Mouse (Mus musculus) gastrocnemius, postnatal 25 days (tissue): ENCODE data around the gene Fut2. TPM values are rescaled to one million over a fixed set of nuclear protein-coding genes. Genes with fewer than 3 reads are reported as not detected.

ENCODE experiments used
- DNase-seq: peaks from one replicate; pipeline ENCODE4 v3.0.0; 2022
- total RNA-seq, 2 experiments: library from RNA; stranded (reverse); gene quantifications; 1 replicate in 1 of 2; 2 replicates in 1 of 2; pipeline ENCODE4 v1.2.3; 2021

Fut2 gene
- total RNA-seq, 2 experiments from 2014 or later, result 0.19 to 0.61 TPM

- peak; percentile 96 for DNase-seq
Observed at GRCm38 (mm10) chr7:45638623-45639401, 27.4 kb downstream of the Fut2 start.

DNA sequence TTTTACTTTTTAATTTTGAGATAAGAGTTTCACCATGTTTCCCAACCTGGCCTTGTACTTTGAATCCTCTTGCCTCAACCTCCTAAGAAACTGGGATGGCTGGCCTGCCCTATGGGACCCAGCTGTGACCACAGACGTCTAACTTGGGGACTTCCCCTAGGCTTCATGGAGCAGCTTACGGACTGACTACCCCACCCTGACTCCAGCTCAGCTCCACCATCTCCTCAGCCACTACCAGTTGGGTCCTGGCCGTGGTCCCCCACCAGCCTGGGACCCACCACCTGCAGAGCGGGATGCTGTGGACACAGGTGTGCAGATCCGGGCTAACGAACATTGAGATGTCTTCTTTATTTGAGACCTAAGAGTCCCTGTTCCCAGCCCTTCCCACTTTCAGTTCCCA, 28.5 kb downstream of the Fut2 start:
- DNase-seq, result no peak

GRCm38 (mm10) chr7:45635711-45636688, 30.2 kb downstream of the Fut2 start:
- DNase-seq, result no peak

DNA sequence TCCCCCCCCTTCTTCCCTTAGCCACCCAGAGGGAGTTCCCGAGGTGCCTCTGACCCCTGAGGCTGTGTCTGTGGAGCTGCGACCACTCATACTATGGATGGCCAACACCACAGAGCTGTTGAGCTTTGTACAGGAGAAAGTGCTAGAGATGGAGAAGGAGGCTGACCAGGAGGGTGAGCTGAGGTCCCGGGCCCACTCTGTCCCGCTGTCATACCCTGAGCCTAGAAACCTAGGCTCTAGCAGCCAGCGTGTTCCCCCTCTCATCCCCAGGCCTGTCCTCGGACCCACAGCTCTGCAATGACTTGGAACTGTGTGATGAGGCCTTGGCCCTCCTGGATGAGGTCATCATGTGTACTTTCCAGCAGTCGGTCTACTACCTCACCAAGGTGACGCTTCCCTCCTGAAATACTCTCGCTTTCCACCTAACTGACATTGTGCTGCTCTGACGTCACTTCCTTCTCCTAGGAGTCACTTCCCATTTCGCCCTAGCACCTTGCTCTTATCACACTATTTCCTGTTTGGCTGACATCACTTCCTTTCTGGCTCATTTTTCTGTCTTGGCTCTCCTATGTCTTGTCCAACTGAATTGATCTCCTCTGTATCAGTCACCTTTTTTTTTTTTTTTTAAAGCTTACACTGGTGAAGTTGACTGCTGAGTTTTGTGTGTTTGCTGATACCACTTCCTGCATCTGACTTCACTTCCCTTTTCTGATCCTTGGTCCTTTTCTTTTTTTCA, 31.1 kb downstream of the Fut2 start:
- DNase-seq, result no peak

GRCm38 (mm10) chr7:45632499-45632898, 33.7 kb downstream of the Fut2 start:
- DNase-seq, result no peak

- no peak for DNase-seq
Observed at GRCm38 (mm10) chr7:45630064-45630907, 35.9 kb downstream of the Fut2 start.

DNA sequence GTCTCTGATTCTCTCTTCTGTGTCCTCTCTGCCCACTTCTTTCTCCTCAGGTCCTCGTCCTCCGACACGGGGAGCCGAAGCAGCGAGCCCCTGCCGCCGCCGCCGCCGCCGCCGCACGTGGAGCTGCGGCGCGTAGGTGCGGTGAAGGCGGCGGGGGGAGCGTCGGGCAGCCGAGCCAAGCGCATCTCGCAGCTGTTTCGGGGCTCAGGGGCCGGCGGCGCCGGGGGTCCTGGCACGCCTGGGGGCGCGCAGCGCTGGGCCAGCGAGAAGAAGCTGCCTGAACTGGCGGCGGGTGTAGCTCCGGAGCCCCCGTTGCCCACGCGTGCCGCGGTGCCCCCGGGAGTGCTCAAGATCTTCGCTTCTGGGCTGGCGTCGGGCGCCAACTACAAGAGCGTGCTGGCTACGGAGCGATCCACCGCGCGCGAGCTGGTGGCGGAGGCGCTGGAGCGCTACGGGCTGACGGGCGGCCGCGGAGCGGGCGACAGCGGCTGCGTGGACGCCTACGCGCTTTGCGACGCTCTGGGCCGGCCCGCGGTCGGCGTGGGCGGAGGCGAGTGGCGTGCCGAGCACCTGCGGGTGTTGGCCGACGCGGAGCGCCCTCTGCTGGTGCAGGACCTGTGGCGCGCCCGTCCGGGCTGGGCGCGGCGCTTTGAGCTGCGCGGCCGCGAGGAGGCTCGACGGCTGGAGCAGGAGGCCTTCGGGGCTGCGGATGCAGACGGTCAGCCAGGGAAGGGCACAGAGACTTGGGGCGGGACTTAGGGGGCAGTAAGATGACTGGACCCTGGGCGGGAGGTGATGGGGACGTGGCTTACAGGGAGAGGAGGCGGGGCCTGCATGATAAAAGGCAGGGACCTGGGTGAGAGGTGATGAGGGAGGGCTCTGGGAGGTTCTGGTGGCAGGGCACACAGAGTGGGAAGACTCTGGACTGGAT, 37.6 kb downstream of the Fut2 start:
- peak; percentile 85 for DNase-seq

GRCm38 (mm10) chr7:45627261-45627660, 38.9 kb downstream of the Fut2 start, which contains the start of gene Rasip1:
Gene Rasip1, plus strand, starts transcription at chr7:45627488.
- DNase-seq, result no peak

- no peak for DNase-seq
Observed at GRCm38 (mm10) chr7:45626571-45627076, 39.6 kb downstream of the Fut2 start.

- no peak for DNase-seq
Observed at GRCm38 (mm10) chr7:45625481-45625880, 40.7 kb downstream of the Fut2 start.

DNA sequence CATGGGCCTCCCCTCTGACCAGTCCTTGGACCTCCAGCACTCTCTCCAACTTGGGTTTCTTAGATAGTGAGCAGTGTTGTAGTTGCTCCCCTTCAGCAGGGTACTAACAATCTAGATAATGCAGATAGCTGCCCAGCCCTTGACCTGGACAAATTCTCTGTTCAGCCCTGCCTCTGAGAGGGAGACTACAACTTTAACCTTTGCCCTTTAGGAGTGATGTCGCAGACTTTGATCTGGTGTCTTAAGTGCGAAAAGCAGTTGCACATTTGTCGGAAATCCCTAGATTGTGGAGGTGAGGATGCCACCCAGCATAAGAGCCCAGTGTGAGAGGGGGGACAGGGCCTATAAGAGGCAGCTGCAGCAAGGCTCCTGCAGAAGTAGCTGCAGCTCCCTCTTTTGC, 41.5 kb downstream of the Fut2 start:
- no peak for DNase-seq

- no peak for DNase-seq
Observed at GRCm38 (mm10) chr7:45623507-45623906, 42.7 kb downstream of the Fut2 start.

GRCm38 (mm10) chr7:45621443-45621842, 44.8 kb downstream of the Fut2 start, which contains the start of gene Izumo1:
Gene Izumo1, plus strand, starts transcription at chr7:45621811.
- no peak for DNase-seq

DNA sequence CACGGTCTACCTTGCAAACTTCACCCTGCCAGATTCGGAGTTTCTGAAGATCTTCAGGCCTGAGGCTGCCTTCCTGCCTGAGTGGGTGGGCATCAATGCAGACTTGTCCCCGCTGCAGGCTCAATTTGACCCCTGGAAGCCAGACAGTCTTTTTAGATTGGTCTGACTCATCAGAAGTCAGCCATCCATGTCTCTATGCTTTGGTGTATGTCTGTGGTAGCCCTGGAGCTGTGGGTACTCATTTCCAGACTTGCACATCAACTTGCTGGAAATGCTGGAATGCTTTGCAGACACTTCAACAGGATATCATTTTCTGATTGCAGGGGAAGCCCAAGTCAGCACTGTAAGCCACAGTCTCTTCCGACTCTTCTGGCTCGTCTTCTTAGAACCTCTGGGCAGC, 46.6 kb downstream of the Fut2 start:
- no peak for DNase-seq

DNA sequence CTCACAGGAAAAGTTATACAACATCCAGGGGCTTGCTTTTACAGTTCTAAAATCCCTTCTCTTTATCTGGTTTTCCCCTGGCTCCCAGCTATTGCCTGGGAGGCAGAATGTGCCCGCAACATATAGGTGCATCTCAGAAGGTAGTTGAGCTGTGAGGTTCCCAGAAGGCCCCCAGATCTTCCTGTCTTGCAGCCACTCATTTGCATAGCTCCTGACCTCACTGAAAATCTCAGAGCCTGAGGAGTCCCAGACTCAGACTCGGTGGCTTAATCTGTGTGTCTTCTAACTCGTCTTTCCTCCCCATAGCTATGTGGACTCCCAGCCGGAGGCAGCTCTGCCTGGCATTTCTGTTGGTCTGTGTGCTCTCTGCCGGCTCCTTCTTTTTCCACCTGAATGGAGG, 47.9 kb downstream of the Fut2 start:
- DNase-seq, result no peak

DNA sequence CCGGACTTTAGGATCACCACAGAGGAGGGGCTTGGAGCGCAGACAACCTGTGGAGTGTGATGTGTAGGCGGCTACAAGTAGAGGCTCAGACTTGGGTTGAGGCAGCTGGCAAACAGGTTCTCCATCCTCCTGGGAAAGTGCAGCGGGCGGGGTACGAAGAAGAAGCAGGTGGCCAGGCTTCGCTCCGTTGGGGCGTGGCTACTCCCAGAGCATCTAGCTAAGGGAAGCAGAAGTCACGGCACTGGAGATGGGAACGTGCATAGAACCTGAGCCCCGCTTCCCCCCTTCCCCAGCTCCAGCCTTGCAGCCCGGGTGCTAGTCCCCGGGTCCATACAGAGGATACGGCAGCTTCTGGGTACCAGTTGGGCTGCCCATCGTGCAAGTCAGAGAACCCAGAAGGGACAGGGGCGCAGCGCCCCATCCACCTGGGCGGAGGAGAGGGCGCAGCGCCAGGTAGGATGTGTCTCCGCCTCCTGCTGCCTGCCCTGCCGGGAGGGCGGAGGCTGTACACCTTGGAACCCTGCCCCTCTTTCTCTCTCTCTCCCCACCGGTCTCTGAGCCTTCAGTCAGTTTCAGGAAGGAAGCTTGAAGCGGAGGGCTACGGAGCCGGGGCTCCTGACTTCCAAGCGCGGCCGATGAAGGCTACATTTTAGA, 49.0 kb downstream of the Fut2 start, which contains the start of gene Fut1:
Fut1 (plus strand) TSS at position 248 of the 654 bp plus-strand sequence.
- DNase-seq, result no peak

DNA sequence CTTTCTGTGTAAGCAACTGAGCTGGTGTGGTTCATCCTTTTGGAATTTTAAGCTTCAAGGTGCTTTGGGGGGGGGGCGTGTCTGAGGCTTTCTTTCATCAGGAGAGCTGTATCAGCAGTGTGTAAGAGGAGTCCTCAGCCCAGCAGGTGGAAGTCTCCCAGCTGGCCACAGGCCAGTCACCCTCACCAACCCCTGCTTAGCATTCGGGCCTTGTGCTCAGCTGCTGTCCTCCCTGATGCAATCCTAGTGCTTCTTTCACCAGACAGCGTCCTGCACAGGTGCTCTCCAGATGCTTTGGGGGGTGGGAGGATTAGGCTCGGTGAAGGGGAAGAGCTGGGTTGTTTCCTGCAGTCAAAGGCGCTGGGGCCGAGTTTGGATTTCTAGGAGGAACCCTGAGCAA, 49.9 kb downstream of the Fut2 start:
- DNase-seq, result no peak

GRCm38 (mm10) chr7:45609511-45609910, 56.7 kb downstream of the Fut2 start:
- DNase-seq, result no peak

- DNase-seq, result no peak
Observed at GRCm38 (mm10) chr7:45605704-45606289, 60.4 kb downstream of the Fut2 start.
